Mouse (Mus musculus) spleen, adult 2 months (tissue): ENCODE measurements around the gene Idh2. TPM values are rescaled to one million over a fixed set of nuclear protein-coding genes. Genes with fewer than 3 reads are reported as not detected.
A peak's percentile ranks its signal among the peaks of the same experiment; 100 is the strongest.

Source experiments
- DNase-seq, 2 experiments: peaks; one replicate each; pipeline versions ENCODE4 v3.0.0 to v3.0.0-alpha.2; 2012 to 2021; ENCODE audit warnings: low spot score in 2 of 2, low read depth in 1 of 2
- H3K27ac ChIP-seq: fragments of 200-500 bp; 2 replicates; pipeline ENCODE4 v1.5.1; 2012; ENCODE audit warnings: low read length, inconsistent platforms; ENCODE audit not compliant: insufficient read depth
- H3K27me3 ChIP-seq: fragments of 200-500 bp; 2 replicates; pipeline ENCODE4 v1.6.1; 2012; ENCODE audit warnings: mild to moderate bottlenecking, moderate library complexity, low read length, inconsistent platforms; ENCODE audit not compliant: control insufficient read depth, insufficient read depth
- H3K36me3 ChIP-seq: fragments of 200-500 bp; 2 replicates; pipeline ENCODE4 v1.6.1; 2012; ENCODE audit warnings: mild to moderate bottlenecking, low read length, inconsistent platforms; ENCODE audit not compliant: control insufficient read depth, insufficient read depth
- H3K4me1 ChIP-seq: fragments of 200-500 bp; 2 replicates; pipeline ENCODE4 v1.6.1; 2011; ENCODE audit warnings: inconsistent platforms; ENCODE audit not compliant: control insufficient read depth, insufficient read depth, insufficient read length
- H3K4me3 ChIP-seq: fragments of 200-500 bp; 2 replicates; pipeline ENCODE4 v1.5.1; 2011; ENCODE audit warnings: mild to moderate bottlenecking, inconsistent platforms; ENCODE audit not compliant: insufficient read depth, insufficient read length; ENCODE audit errors: extremely low read depth
- CTCF ChIP-seq: fragments of 200-500 bp; IDR thresholded peaks from 2 replicates; pipeline ENCODE4 v1.5.1; 2011; ENCODE audit warnings: mild to moderate bottlenecking, inconsistent platforms; ENCODE audit not compliant: insufficient read depth, insufficient read length, insufficient replicate concordance; ENCODE audit errors: extremely low read depth
- POLR2A ChIP-seq: fragments of 200-500 bp; IDR thresholded peaks from 2 replicates; pipeline ENCODE4 v1.6.1; 2011; ENCODE audit warnings: low read depth, low read length, inconsistent platforms
- WGBS: fragments of 180-500 bp; shearing (Covaris S2); methylation state at CpG from one replicate; pipeline ENCODE4 v1.1.7; 2018; 5-methylcytosine and 5-hydroxymethylcytosine counted together
- polyA plus RNA-seq: library from polyadenylated mRNA; depleted of rRNA; stranded (reverse); fragments of >200 nt; gene quantifications from 2 replicates; pipeline ENCODE4 v1.2.3, GENCODE M21; 2012

The Idh2 gene
- polyA plus RNA-seq, 1 experiment, result 52.6 TPM

- Histone ChIP-seq H3K4me3 (no peak overlapping the region), H3K27me3 (no peaks in the 10 kb centered on the region), H3K4me1 (peaks cover 11% of the 10 kb centered on the region), H3K27ac (no peak overlapping the region), H3K36me3 (no peaks in the 10 kb centered on the region)
- 86% methylated on average over 6 of the region's 6 CpGs for WGBS
- DNase-seq, result no peak
- TF ChIP-seq POLR2A, result no peak
- TF ChIP-seq CTCF, result peak; percentile 19; the same call in 1 of the 2 replicates
Measured at GRCm38 (mm10) chr7:80152152-80152551, 37.0 kb upstream of the Idh2 start.

DNA sequence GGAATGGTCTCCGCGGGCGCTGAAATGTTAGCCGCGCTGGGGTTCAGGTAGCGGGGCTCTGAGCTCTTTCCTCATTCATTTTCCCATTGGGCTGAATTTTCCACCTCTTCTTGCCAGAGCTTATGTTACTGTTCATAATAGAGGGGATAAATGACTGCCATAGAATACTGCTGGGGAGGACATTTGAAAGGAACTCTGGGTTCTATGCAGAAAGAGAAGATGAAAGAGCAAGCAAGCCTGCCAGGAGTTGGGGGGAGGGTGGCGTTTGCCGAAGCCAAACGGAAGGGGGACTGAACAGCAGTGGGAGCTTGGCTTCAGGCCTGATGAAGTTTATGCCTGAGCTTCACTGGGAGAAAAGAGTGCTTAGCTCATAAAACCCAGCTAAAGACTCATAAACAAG, 34.2 kb upstream of the Idh2 start:
- Histone ChIP-seq H3K4me1 (peaks cover 12% of the 10 kb centered on the region; the same call in 1 of the 2 replicates), H3K36me3 (no peaks in the 10 kb centered on the region), H3K27me3 (no peaks in the 10 kb centered on the region), H3K4me3 (no peak overlapping the region), H3K27ac (no peak overlapping the region)
- WGBS, result 90% methylated on average over 9 of the region's 9 CpGs
- TF ChIP-seq POLR2A (no peak), CTCF (no peak)
- DNase-seq, result no peak

DNA sequence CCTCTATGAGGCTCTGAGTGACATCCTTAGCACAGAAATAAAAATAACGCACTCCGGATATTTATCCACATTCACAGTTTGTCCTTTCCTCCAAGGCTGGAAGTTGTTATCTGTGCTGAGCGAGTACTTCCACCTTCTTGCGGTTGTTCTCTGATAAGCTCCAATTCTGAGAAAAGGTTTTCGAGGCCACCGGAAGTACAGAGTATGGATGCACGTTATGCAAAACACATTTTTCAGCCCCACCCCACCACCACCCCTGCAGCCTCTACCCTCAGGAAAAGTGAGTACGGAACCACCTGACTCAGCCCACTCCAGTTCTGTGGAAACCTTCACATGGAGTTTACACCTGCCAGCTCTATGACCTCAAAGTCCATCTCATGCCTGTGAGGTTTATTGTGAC, 30.9 kb upstream of the Idh2 start:
- peak overlapping the region; percentile 68 for H3K27ac ChIP-seq
- peaks cover 18% of the 10 kb centered on the region; the same call in 1 of the 2 replicates for H3K4me1 ChIP-seq
- no peak overlapping the region for H3K4me3 ChIP-seq
- no peaks in the 10 kb centered on the region for H3K36me3 ChIP-seq
- TF ChIP-seq POLR2A (no peak), CTCF (no peak)
- DNase-seq, result peak; percentile 34 to 55
- 21% methylated on average over 8 of the region's 8 CpGs for WGBS
- H3K27me3 ChIP-seq, result no peaks in the 10 kb centered on the region

DNA sequence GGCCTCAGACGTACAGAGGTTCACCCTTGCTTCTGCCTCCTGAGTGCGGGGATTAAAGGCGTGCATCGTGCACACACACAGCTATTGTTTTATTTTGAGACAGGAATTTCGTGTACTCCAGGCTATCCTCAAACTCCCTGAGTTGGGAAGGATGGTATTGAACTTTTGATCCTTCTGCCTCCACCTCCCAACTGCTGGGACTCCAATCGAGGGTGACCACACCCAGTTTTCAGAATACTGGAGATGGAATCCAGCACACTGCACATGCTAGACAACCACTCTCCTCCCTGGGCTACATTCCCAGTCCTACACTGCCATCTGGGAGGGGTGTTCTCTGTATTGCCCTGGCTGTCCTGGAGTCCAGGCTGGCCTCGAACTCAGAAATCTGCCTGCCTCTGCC, 29.5 kb upstream of the Idh2 start:
- H3K27ac ChIP-seq, result peak overlapping the region; percentile 90
- H3K4me3 ChIP-seq, result no peak overlapping the region
- H3K27me3 ChIP-seq, result no peaks in the 10 kb centered on the region
- TF ChIP-seq CTCF (no peak), POLR2A (no peak)
- no peaks in the 10 kb centered on the region for H3K36me3 ChIP-seq
- DNase-seq, result no peak
- WGBS, result 76% methylated on average over 7 of the region's 7 CpGs
- H3K4me1 ChIP-seq, result peaks cover 20% of the 10 kb centered on the region; the same call in 1 of the 2 replicates

GRCm38 (mm10) chr7:80143331-80144273, 28.4 kb upstream of the Idh2 start:
- TF ChIP-seq CTCF, result no peak
- TF ChIP-seq POLR2A, result no peak
- DNase-seq, result peak; percentile 86 to 90
- Histone ChIP-seq H3K27me3 (no peaks in the 10 kb centered on the region), H3K36me3 (no peaks in the 10 kb centered on the region), H3K27ac (peak overlapping the region; percentile 90), H3K4me1 (peaks cover 20% of the 10 kb centered on the region; the same call in 1 of the 2 replicates), H3K4me3 (peak overlapping the region; percentile 47; the same call in 1 of the 2 replicates)
- WGBS, result 7% methylated on average over 22 of the region's 22 CpGs

- TF ChIP-seq POLR2A (no peak), CTCF (peak; percentile 92)
- Histone ChIP-seq H3K4me3 (no peak overlapping the region), H3K27ac (no peak overlapping the region), H3K27me3 (no peaks in the 10 kb centered on the region), H3K4me1 (peaks cover 15% of the 10 kb centered on the region; the same call in 1 of the 2 replicates), H3K36me3 (no peaks in the 10 kb centered on the region)
- 19% methylated on average over 9 of the region's 9 CpGs for WGBS
- peak; percentile 47 to 80 for DNase-seq
Measured at GRCm38 (mm10) chr7:80140815-80141214, 25.6 kb upstream of the Idh2 start.

DNA sequence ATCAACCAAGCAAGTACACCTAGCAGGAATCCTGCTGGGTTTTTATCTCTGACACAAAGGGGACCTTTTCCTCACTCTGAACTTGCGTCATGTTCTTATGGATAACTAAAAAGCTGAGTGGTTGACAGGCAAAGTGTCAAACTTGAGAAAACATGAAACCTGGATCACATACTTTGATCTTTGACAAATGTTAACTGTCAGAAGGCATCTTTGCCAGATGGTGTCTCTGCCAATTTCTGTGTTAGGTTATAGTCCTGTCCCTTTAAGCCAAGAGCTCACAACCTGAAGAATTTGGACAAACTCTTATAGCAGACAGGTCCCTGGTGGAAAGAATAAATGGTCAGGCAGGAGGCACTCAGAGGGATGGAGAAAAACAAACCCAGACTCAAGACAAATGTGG, 23.2 kb upstream of the Idh2 start:
- Histone ChIP-seq H3K27ac (no peak overlapping the region), H3K4me3 (no peak overlapping the region), H3K36me3 (no peaks in the 10 kb centered on the region), H3K27me3 (no peaks in the 10 kb centered on the region), H3K4me1 (peaks cover 5% of the 10 kb centered on the region; the same call in 1 of the 2 replicates)
- no peak for DNase-seq
- 92% methylated on average over 1 of the region's 1 CpGs for WGBS
- TF ChIP-seq POLR2A (no peak), CTCF (no peak)
